Mouse (Mus musculus) C2C12 (cell line): ENCODE data around the gene Myb.

Experiments used
- CTCF ChIP-seq: IDR thresholded peaks from one replicate; pipeline ENCODE4 v1.5.1; 2011; ENCODE audit not compliant: control insufficient read depth, insufficient read depth, insufficient read length
- MYOD1 ChIP-seq: IDR thresholded peaks from one replicate; pipeline ENCODE4 v1.6.1; 2011; ENCODE audit warnings: low read depth; ENCODE audit not compliant: control insufficient read depth, insufficient read length
- USF1 ChIP-seq: IDR thresholded peaks from one replicate; pipeline ENCODE4 v1.6.1; 2011; ENCODE audit warnings: low read depth, mild to moderate bottlenecking, control low read depth, moderate library complexity

- TF ChIP-seq CTCF = no peak
- TF ChIP-seq USF1 = no peak
- TF ChIP-seq MYOD1 = no peak
These were observed 27.1 kb upstream of the Myb start for GRCm38 (mm10) chr10:21187847-21188246.
